Mouse (Mus musculus) liver, postnatal 0 days (tissue): Measurements from ENCODE around the gene Trub2.

Experiments
- CTCF ChIP-seq: sonication (generic); IDR thresholded peaks from 2 replicates; pipeline ENCODE4 v1.5.1; 2016; ENCODE audit warnings: antibody characterized with exemption, low read depth
- EP300 ChIP-seq: IDR thresholded peaks from 2 replicates; pipeline ENCODE4 v1.6.1; 2016; ENCODE audit warnings: antibody characterized with exemption, low read depth, mild to moderate bottlenecking

GRCm38 (mm10) chr2:29768901-29769300 is 19.4 kb downstream of the Trub2 start:
- TF ChIP-seq CTCF (no peak), EP300 (no peak)
